Mouse (Mus musculus): ENCODE measurements around the gene Olfr1222.
"Not testable (repeated sequence)": the region's sequence is repeated elsewhere in the genome, so short reads cannot be mapped to it uniquely, and the experiment has no call there.

The Olfr1222 gene

GRCm38 (mm10) chr2:89132954-89133353 is at the start of gene Olfr1222:
Olfr1222 (minus strand) TSS chr2:89133054.
- in situ Hi-C loops (cut with MboI): no loop called here

- in situ Hi-C loops (cut with MboI): no loop called here
These were observed 41.7 kb upstream of the Olfr1222 start, which contains the start of gene Olfr1225 for GRCm38 (mm10) chr2:89174569-89174968. Olfr1225 (minus strand) TSS chr2:89174669.

GRCm38 (mm10) chr2:89164711-89165110 is 31.9 kb upstream of the Olfr1222 start:
- in situ Hi-C loops (cut with MboI): not testable (repeated sequence)

GRCm38 (mm10) chr2:89163991-89164390 is 31.1 kb upstream of the Olfr1222 start, which contains the start of gene Olfr1224-ps1:
Olfr1224-ps1 (minus strand) TSS chr2:89164091.
- in situ Hi-C loops (cut with MboI): not testable (repeated sequence)

GRCm38 (mm10) chr2:89151460-89151859 is 18.6 kb upstream of the Olfr1222 start, which contains the start of gene Olfr1223:
Olfr1223 (minus strand) TSS chr2:89151560.
- in situ Hi-C loops (cut with MboI): no loop called here

GRCm38 (mm10) chr2:89117183-89117582 is 15.7 kb downstream of the Olfr1222 start, which contains the start of gene Olfr1221:
Olfr1221 (minus strand) TSS chr2:89117283.
- in situ Hi-C loops (cut with MboI): no loop called here

- in situ Hi-C loops (cut with MboI): no loop called here
These were observed 26.1 kb downstream of the Olfr1222 start, which contains the start of gene Olfr1220 for GRCm38 (mm10) chr2:89106735-89107134. Olfr1220 (minus strand) TSS chr2:89106835.

- in situ Hi-C loops (cut with MboI): no loop called here
These were observed 27.2 kb downstream of the Olfr1222 start for GRCm38 (mm10) chr2:89105651-89106050.

GRCm38 (mm10) chr2:89093848-89094247 is 39.0 kb downstream of the Olfr1222 start:
- in situ Hi-C loops (cut with MboI): no loop called here

- in situ Hi-C loops (cut with MboI): no loop called here
These were observed 49.4 kb downstream of the Olfr1222 start, which contains the start of gene Olfr1219 for GRCm38 (mm10) chr2:89083413-89083812. Olfr1219 (minus strand) TSS chr2:89083513.

- in situ Hi-C loops (cut with MboI): no loop called here
These were observed 51.4 kb downstream of the Olfr1222 start for GRCm38 (mm10) chr2:89081487-89081886.

Measured in mature B cell (primary cell).